Mouse (Mus musculus) ZHBTc4 (cell line): Measurements from ENCODE around the gene Cdh11.

ENCODE experiments used
- DNase-seq: peaks from one replicate; pipeline ENCODE4 v3.0.0-alpha.2; 2011; ENCODE audit warnings: low read depth, low spot score

The Cdh11 gene

DNA sequence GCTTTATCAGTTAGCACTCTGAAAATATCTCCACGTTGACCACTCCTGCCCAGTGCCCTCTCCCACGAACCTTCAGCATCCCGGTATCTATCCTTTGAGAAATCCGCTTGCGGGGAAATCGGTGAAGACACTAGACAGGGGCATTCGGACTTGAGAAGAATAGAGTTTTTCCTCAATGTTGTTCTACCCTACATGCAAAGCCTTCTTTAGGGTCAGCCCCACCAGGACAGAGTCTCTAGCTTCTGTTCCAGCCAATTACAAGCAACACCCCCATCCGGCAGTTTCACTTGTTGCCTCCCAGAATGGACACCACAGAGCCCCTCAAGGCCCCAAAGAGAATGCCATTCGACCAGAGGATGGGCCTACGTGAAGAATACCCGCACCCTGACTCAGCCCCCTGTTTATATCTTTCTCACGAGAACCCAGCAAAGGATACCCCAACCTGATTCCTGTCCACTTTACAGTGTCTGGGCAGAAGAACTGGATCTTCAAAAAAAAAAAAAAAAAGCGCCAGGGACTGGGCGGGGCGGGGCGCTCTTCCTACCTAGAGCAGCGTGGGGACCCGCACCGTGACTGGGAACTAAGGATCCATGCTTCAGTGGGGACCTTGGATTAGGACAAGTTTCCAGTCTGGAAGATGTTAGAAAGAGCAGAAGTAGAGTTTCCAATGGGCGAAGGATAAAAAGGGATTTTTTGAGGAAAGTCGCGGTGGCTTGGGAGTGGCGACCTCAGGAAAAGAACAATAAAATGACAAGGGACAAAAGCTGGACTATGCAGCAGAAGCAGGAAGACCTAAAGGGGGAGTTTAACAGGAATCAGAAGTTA, at the start of gene Cdh11:
Gene Cdh11, minus strand, starts transcription at position 51 of the 825 bp plus-strand sequence.
- DNase-seq, result peak; percentile 12

- no peak for DNase-seq
Measured at GRCm38 (mm10) chr8:102813959-102814358, 28.5 kb upstream of the Cdh11 start.

- DNase-seq, result peak; percentile 42
Measured at GRCm38 (mm10) chr8:102790303-102790702, 4.9 kb upstream of the Cdh11 start.

DNA sequence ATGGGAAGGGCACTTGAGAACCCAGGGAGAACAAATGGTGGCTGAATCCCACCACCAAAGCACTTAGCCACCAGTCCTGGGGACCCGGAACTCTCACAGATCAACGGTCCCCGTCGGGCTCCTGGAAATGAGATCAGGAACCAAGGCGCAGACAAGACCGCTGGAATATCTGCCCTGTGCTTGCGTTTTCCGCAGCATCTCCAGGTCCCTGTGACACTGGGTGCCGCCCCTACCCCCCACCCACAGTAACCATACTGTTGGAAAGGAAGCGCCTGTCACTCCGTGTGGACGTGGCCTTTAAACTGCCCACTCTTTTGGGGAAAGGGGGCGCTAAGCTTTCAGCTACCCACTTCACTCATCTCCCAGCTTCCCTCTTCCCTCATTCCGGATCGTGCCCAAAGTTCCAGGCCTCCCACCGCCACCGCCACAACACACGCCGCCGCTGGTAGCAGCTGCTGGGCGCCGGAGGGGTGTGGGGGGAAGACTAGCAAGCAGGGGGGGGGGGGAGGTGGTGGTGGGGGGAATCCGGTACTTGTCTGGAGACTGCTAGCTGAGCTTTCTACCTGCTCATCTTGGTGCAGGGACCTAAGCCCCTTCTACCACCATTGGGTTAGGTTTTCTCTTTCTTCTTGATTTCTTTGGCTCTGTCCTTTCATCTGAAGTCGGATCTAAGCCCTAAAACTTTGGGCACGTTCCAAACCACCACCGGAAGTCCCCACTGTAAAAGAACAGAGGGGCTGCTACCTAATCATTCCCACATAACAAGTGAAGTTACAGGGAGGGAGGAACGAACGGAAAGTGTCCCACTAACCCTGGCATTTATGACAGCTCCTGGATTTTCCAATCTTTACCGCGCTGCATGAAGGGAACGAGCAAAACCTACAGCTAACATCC, 1.3 kb upstream of the Cdh11 start:
- peak; percentile 15 for DNase-seq

GRCm38 (mm10) chr8:102784835-102785455, 497 bp downstream of the Cdh11 start:
- peak; percentile 59 for DNase-seq

GRCm38 (mm10) chr8:102783821-102784591, 1.4 kb downstream of the Cdh11 start:
- peak; percentile 59 for DNase-seq

DNA sequence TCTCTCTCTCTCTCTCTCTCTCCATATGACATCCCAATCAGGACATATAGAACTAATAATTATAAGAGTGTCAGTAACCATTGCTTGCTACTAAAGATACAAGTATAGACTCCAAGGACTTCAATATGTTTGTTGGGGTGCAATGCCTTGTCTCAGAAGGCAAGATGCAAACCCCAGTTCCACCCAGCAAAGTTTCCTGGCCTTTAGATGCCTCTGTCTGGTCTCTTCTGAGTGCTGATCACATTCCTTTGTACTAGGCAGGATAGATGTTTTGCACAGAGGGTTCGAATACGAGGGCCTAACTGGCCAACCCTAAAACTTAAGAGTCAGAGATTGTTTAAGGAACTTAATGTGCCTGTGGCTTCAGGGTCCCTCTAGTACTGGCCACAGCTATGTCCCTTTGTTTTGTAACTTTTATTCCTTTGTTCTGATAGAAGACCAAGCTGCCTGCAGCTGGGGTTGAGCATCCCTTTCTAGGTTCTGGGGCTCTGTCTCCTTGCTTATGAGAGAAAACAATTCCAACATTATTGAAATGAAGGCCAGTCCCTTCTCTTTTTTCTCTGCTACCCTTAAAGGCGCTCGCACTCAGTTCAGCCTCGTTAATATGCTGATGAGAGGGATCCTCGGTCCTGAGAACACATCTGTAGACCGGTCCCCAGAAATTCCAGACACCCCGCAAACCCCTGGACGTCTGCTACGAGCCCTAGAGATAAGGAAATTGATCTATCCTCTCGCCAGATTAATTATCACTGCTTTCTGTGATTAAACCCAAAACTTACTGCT, 2.5 kb downstream of the Cdh11 start:
- no peak for DNase-seq

- DNase-seq, result peak; percentile 70
Measured at GRCm38 (mm10) chr8:102780899-102781298, 4.5 kb downstream of the Cdh11 start.

- DNase-seq, result no peak
Measured at GRCm38 (mm10) chr8:102774594-102774993, 10.8 kb downstream of the Cdh11 start.

GRCm38 (mm10) chr8:102771456-102771855, 14.0 kb downstream of the Cdh11 start:
- no peak for DNase-seq

DNA sequence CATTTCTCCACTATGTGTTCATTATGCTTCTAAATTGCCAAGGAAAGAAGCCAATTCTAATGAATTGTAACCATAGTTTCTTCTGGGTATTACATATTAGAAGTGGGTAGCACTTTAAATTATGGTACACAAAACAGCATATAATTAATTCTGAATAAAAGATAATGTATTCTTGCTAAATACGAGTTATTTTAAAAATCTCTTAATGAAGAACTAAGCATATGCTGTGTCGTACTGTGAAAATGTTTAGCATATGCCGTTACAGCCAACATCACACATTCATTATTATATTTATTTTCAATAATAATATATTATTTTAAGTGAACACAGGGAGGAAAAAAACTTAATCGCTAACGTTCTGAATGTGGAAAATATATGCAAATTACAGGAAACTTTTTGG, 31.6 kb downstream of the Cdh11 start:
- no peak for DNase-seq

DNA sequence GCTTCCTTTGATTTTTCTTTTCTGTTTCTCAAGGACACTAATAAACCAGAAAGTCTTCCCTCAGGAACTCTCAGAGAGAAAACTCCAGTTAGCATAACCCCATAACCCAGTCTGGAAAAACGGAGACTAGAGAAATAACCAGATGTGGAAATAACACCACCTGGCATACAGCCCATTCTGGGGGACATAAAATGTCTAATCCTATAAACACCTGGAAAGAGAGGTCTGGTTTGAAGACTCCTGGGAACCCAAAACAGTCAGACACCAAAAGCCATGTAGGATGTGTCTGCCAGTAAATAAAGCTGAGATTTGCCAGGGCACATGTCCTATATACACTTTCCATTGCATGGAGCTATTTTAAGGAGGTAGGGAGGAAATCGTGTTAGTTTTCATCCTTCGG, 42.5 kb downstream of the Cdh11 start:
- no peak for DNase-seq

- DNase-seq, result no peak
Measured at GRCm38 (mm10) chr8:102742008-102742591, 43.3 kb downstream of the Cdh11 start.

- DNase-seq, result no peak
Measured at GRCm38 (mm10) chr8:102740963-102741362, 44.5 kb downstream of the Cdh11 start.

GRCm38 (mm10) chr8:102738961-102739487, 46.4 kb downstream of the Cdh11 start:
- DNase-seq, result no peak

GRCm38 (mm10) chr8:102738395-102738794, 47.0 kb downstream of the Cdh11 start:
- no peak for DNase-seq

DNA sequence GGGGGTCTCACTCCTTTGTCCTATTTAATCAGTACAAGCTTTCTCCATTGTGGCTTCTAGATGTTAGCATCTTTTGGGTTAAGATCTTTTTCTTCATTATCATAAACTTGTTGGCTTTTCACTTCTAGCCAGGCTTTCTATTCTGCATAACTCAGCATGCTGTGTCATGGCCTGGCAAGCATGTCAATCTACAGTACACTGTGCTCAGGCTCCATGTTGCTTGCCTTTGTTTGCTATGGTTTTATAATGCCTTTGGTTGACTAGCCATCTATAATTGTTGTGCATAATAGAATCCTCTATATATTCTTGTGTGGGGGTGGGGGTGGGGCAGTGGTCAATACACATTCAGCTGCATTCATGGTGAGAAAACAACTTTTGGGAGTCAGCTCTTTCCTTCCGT, 51.0 kb downstream of the Cdh11 start:
- no peak for DNase-seq

DNA sequence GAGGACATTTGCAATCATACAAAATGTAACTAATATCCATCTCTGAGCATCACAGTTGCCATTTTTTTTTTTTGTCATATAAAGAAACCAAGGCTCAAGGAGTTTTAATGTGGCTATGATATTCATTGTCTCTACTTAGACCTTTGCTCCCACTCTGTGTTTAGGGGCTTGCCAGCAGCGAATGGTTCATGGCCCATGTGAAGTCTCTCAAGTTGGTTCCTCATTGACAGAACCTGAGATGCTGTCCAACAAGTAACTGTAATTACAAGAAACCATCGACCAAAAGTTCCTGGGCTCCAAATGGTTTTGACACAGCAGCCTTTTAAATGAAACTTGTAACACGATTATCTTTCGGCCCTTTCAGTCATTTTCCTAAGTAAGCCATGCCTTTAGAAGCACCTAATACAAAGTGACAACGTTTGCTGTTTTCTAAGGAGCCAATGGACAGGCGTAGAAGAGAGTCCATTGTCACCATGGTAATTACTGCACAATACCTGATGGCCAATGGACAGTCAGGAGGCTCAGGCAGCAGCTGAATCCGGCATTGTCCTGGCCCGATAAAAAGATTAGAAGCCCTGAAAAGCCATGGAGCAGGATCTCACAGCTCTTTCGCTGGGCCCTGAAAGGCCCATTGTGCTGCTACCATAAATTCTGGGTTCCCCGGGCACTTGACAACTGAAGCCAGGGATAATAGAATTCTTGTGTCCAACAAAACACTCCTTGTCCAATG, 59.1 kb downstream of the Cdh11 start:
- DNase-seq, result no peak

DNA sequence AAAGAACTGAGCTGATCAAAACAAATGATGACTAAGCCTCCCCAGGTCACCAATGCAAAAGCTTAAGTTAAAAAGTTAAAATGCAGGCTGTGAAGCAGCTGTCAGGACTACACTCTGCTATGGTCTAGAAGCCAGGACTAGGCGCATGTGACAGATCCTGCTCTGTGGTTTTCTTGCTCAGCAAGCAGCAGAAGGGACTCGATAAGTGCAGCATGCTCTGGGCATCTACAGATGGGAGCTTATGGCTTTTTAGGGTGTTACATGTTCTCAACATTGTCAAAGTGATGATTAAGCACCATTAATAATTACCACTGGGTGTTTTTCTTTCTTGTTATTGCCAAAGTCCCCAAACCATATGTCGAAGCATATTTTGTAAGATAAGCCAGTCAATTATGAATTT, 59.9 kb downstream of the Cdh11 start:
- DNase-seq, result no peak
